ENCODE assay signal across 8 mouse cellular contexts in genomic region chrX:53341531-53341930, GRCm38 (mm10). TPM values are rescaled to one million over a fixed set of nuclear protein-coding genes. Genes with fewer than 3 reads are reported as not detected.
DNase-seq lines count a peak whose midpoint lies in the region; ATAC-seq and TF ChIP-seq lines count a peak whose summit lies in the region.

No protein-coding gene starts in this region.

- no peaks in the 10 kb centered on the region for H3K4me1 ChIP-seq in limb, embryonic 10.5 days

- peak; percentile 85 for TF ChIP-seq CTCF in layer of hippocampus, adult 2 months (conservative IDR thresholded peaks at IDR 0.05)

- H3K9me3 ChIP-seq in limb, embryonic 10.5 days (replicated peaks) = no peaks in the 10 kb centered on the region

- peak in 1 of 2 experiments; percentile 12 for DNase-seq in layer of hippocampus, adult 2 months (ENCODE audit: low spot score in 2 of 2)
- DNase-seq in layer of hippocampus, adult 9-10 months (ENCODE audit: low spot score) = no peak
- DNase-seq in NIH3T3 (ENCODE audit: low read depth) = peak; percentile 68
- peak; percentile 37 to 44 for DNase-seq in cerebellum, adult 18-20 months
- peak; percentile 11 for DNase-seq in gastrocnemius, postnatal 14 days
- DNase-seq in limb, embryonic 10.5 days (ENCODE audit: low spot score) = peak; percentile 71
- peak; percentile 22 to 25 for DNase-seq in right cerebral cortex, adult 2 months (ENCODE audit: low spot score in 2 of 2)

- 64% methylated on average over 2 of the region's 2 CpGs for WGBS in limb, embryonic 10.5 days

- no peak overlapping the region for H3K4me3 ChIP-seq in layer of hippocampus, adult 2 months
- H3K4me3 ChIP-seq in limb, embryonic 10.5 days = no peak overlapping the region

- ATAC-seq in inflammation-experienced regulatory T-cells, adult 6 months = no peak

- 0 out of 2 replicates have a peak, but pooled peaks cover 1% of the 10 kb centered on the region for H3K36me3 ChIP-seq in limb, embryonic 10.5 days

- H3K27me3 ChIP-seq in limb, embryonic 10.5 days (ENCODE audit: low read depth, poor library complexity, severe bottlenecking) = no peaks in the 10 kb centered on the region

- H3K27ac ChIP-seq in layer of hippocampus, adult 2 months = no peak overlapping the region
- H3K27ac ChIP-seq in limb, embryonic 10.5 days = no peak overlapping the region

- intact Hi-C loops in gastrocnemius, postnatal 14 days (cut with DNase I; ENCODE audit: low total_unique reads) = no loop called here

RNA-seq across cellular contexts. Expression of gene Mospd1, which starts 28.8 kb away (rescaled TPM):
- total RNA-seq in layer of hippocampus, adult 2 months (2021) = 10 to 100 TPM in 1 of 2 experiments, 1 to 10 TPM in 1; 9.7 to 12.4 TPM
- total RNA-seq in gastrocnemius, postnatal 14 days (2021) = 10 to 100 TPM; 29.0 to 37.0 TPM
- polyA plus RNA-seq in limb, embryonic 10.5 days (2016; fragmentation: Nextera tagmentation; extraction: Ambion mirVana) = 29.6 and 35.1 TPM in 2 replicates
- polyA plus RNA-seq in inflammation-experienced regulatory T-cells, adult 6 months (2017; shearing (Covaris generic)) = 10 to 100 TPM; 20.2 to 28.7 (median 21.0) TPM
